Mouse (Mus musculus): ENCODE measurements around the gene Itpr3. TPM values are rescaled to one million over a fixed set of nuclear protein-coding genes. Genes with fewer than 3 reads are reported as not detected.

The Itpr3 gene
- polyA plus RNA-seq, 1 experiment from 2014 or later: 6.1 TPM

DNA sequence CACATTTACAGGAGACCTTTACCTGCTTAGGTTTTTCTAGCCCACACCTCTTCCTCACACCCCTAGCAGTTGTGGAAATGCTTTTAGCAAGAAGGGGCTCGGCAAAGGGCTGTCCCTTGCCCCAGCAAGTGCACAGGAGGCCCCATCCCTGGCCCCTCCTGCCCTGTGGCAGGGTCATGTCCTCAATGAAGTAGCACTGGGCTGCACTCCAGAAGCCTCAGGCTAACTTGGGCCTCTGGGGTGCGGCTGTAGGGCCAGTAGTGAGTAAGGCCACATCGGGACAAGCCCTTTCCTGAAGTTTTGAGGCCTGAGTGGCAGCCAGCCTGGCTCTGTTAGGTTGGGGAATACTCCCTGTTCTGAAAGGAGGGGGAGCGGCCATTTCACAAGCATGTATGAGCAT is 103.8 kb downstream of the Itpr3 start:
- Histone ChIP-seq H3K9ac (ENCODE audit: low read length) (no peak overlapping the region), H3K9me3 (ENCODE audit: control insufficient read depth, low read length) (no peaks in the 10 kb centered on the region), H3K4me1 (replicated peaks; ENCODE audit: control insufficient read depth, insufficient read depth, low read length) (no peaks in the 10 kb centered on the region), H3K36me3 (ENCODE audit: control insufficient read depth, insufficient read depth, low read length) (no peaks in the 10 kb centered on the region), H3K27me3 (ENCODE audit: control insufficient read depth, insufficient read depth, low read depth, low read length) (no peaks in the 10 kb centered on the region), H3K27ac (ENCODE audit: low read length) (no peak overlapping the region), H3K4me2 (ENCODE audit: low read depth, low read length) (no peak overlapping the region), H3K4me3 (ENCODE audit: low read length) (no peak overlapping the region)
- WGBS: 59% methylated on average over 4 of the region's 4 CpGs
- ATAC-seq (ENCODE audit: low read depth): no peak

DNA sequence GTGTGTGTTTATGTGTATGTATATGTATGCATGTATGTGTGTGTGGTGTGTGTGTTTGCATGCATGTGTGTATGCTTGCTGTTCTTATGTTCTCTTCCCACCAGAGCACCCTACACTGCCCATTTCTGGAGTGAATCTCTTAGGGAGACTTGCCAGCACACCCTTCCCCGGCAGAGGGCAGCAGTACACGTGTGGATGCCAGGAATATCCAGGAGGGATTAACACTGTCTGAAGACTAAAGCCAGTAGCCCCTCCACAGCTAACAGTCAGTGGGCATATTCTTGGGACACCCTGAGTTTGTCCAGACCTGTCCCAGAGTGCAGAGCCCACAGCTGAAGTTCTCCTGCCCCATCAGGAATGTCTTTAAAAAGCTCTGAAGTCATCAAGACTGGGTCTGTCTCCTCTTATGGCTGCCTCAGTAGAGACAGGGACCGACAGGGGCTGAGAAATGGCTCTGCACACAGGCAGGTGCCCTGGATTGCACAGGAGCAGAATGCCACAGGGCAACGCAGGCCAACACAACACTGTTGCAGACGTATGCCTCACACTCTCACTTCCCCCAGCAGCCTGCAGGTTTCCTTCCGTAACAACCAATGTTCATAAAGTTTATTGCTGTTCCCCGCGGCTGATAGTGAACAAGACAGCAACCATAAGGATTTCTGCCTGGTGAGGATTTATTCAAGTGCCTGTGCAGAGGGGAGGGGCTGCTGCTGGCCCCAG is 108.1 kb downstream of the Itpr3 start:
- no peaks in the 10 kb centered on the region for H3K36me3 ChIP-seq (ENCODE audit: control insufficient read depth, insufficient read depth, low read length)
- no peak overlapping the region for H3K27ac ChIP-seq (ENCODE audit: low read length)
- no peak overlapping the region for H3K4me2 ChIP-seq (ENCODE audit: low read depth, low read length)
- no peak for ATAC-seq (ENCODE audit: low read depth)
- H3K9me3 ChIP-seq (ENCODE audit: control insufficient read depth, low read length): no peaks in the 10 kb centered on the region
- WGBS: 57% methylated on average over 8 of the region's 8 CpGs
- no peak overlapping the region for H3K4me3 ChIP-seq (ENCODE audit: low read length)
- H3K27me3 ChIP-seq (ENCODE audit: control insufficient read depth, insufficient read depth, low read depth, low read length): no peaks in the 10 kb centered on the region
- H3K9ac ChIP-seq (ENCODE audit: low read length): no peak overlapping the region
- no peaks in the 10 kb centered on the region for H3K4me1 ChIP-seq (replicated peaks; ENCODE audit: control insufficient read depth, insufficient read depth, low read length)

DNA sequence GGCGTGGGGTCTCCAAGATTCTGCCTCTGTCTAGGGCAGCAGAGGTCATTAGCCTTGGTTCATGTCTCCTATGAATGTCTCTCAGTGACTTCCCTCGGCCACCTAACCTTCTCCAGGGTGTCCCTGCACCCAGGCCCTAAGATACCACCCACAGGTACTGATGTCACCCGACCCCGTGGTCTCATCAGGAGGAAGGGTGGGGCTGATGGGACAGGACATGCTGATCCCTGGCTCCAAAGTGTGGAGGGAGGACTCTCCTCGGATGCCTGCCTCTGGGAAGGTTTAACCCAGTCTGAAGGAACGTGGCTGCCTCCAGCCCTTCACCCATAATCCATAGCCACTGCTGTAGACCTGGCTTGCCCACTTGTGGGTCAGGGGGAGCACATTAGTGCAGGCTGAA is 109.8 kb downstream of the Itpr3 start:
- Histone ChIP-seq H3K27me3 (ENCODE audit: control insufficient read depth, insufficient read depth, low read depth, low read length) (no peaks in the 10 kb centered on the region), H3K36me3 (ENCODE audit: control insufficient read depth, insufficient read depth, low read length) (no peaks in the 10 kb centered on the region), H3K27ac (ENCODE audit: low read length) (no peak overlapping the region), H3K4me2 (ENCODE audit: low read depth, low read length) (no peak overlapping the region), H3K9ac (ENCODE audit: low read length) (no peak overlapping the region), H3K4me1 (replicated peaks; ENCODE audit: control insufficient read depth, insufficient read depth, low read length) (no peaks in the 10 kb centered on the region), H3K9me3 (ENCODE audit: control insufficient read depth, low read length) (no peaks in the 10 kb centered on the region), H3K4me3 (ENCODE audit: low read length) (no peak overlapping the region)
- no peak for ATAC-seq (ENCODE audit: low read depth)
- WGBS: 60% methylated on average over 6 of the region's 6 CpGs

DNA sequence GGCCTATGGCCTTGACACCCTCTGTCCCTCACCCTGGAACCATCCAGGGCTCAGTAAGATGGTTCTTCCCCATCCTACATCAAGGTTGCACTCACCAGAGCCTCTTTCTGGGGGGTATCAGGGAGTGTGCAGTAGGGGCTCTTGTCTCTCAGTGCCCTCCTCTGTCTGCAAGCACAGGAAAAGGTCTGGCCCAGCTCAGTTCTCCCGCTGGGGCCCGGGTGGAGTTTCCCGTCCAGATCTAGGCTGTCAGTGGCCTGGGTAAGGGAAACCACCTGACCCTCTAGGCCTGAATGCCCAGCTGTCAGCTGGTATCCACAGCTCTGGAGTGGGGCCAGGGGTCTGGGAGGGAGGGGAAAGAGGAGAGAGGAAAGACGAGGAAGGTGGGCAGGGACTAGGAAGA is 110.4 kb downstream of the Itpr3 start, which contains the start of gene Ip6k3:
TSS of gene Ip6k3 (minus strand) at position 251 of the 400 bp plus-strand sequence.
- 46% methylated on average over 4 of the region's 4 CpGs for WGBS
- ATAC-seq (ENCODE audit: low read depth): peak; percentile 20; the same call in 1 of the 2 replicates

DNA sequence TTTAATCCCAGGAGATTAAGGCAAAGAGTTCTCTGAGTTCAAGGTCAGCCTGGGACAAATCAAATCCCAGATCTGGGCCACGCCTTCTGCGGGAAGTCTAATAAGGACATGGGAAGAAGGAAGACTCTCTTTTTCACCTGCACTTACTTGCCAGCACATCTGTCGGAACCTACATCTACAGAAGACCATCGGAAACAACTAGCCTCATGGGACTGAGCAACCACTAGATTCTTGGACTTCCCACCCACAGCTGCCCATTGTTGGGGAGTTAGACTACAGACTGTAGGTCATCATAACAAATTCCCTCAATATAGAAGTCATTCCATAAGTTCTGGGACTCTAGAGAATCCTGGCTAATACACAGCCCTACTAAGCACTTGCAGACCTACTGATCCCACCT is 111.5 kb downstream of the Itpr3 start:
- Histone ChIP-seq H3K27me3 (ENCODE audit: control insufficient read depth, insufficient read depth, low read depth, low read length) (no peaks in the 10 kb centered on the region), H3K36me3 (ENCODE audit: control insufficient read depth, insufficient read depth, low read length) (no peaks in the 10 kb centered on the region), H3K4me2 (ENCODE audit: low read depth, low read length) (no peak overlapping the region), H3K9ac (ENCODE audit: low read length) (no peak overlapping the region), H3K4me1 (replicated peaks; ENCODE audit: control insufficient read depth, insufficient read depth, low read length) (no peaks in the 10 kb centered on the region), H3K27ac (ENCODE audit: low read length) (no peak overlapping the region), H3K9me3 (ENCODE audit: control insufficient read depth, low read length) (no peaks in the 10 kb centered on the region), H3K4me3 (ENCODE audit: low read length) (no peak overlapping the region)
- ATAC-seq (ENCODE audit: low read depth): no peak
- WGBS: 89% methylated on average over 4 of the region's 4 CpGs

More for the DNA sequence above, 110.4 kb downstream of the Itpr3 start, which contains the start of gene Ip6k3:
- H3K4me3 ChIP-seq (ENCODE audit: low read length): no peak within 1 kb of the TSS
- no peak within 1 kb of the TSS for H3K9ac ChIP-seq (ENCODE audit: low read length)
- H3K27me3 ChIP-seq (ENCODE audit: control insufficient read depth, insufficient read depth, low read depth, low read length): no peaks in the 10 kb centered on the region
- no peaks in the 10 kb centered on the region for H3K4me1 ChIP-seq (replicated peaks; ENCODE audit: control insufficient read depth, insufficient read depth, low read length)
- no peaks in the 10 kb centered on the region for H3K9me3 ChIP-seq (ENCODE audit: control insufficient read depth, low read length)
- no peaks in the 10 kb centered on the region for H3K36me3 ChIP-seq (ENCODE audit: control insufficient read depth, insufficient read depth, low read length)
- H3K27ac ChIP-seq (ENCODE audit: low read length): no peak within 1 kb of the TSS
- no peak within 1 kb of the TSS for H3K4me2 ChIP-seq (ENCODE audit: low read depth, low read length)

DNA sequence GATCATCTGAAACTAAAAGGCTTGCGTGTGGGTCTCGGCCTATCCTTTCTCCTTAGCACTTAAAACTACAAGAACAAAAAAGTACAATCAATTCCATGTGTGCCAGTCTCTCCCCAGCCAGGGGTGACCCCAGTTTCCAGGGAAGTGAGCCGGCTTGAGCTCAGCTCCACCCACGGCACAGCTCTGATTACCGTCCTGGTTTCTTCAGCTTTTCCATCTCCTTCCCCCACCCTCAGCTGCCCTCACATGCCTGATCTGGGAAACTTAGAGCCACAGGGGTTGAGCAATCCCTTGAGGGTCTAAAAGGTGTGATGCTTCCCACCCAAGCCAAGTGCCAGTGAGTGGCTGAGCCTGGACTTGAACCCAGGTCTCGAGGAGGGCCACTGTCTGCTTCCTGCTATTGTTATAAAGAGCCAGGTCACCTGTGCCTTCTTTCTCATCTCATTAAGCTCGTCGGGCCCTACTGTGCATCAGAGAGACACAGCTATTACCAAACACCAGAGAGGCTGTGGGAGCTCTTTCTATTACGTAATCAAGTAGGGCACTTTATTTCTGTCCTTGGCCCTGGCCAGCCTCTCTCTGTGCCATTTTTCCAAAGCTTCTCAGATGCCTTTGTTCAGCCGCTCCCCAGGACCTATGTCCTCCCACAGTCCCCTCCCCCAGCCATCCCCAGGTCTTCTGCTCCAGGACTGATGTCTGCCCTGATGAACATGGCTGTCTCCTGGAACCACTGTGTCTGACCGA is 113.0 kb downstream of the Itpr3 start:
- H3K4me1 ChIP-seq (replicated peaks; ENCODE audit: control insufficient read depth, insufficient read depth, low read length): no peaks in the 10 kb centered on the region
- no peak overlapping the region for H3K9ac ChIP-seq (ENCODE audit: low read length)
- no peak overlapping the region for H3K4me2 ChIP-seq (ENCODE audit: low read depth, low read length)
- H3K9me3 ChIP-seq (ENCODE audit: control insufficient read depth, low read length): no peaks in the 10 kb centered on the region
- ATAC-seq (ENCODE audit: low read depth): no peak
- H3K27ac ChIP-seq (ENCODE audit: low read length): no peak overlapping the region
- H3K4me3 ChIP-seq (ENCODE audit: low read length): no peak overlapping the region
- no peaks in the 10 kb centered on the region for H3K27me3 ChIP-seq (ENCODE audit: control insufficient read depth, insufficient read depth, low read depth, low read length)
- 70% methylated on average over 11 of the region's 11 CpGs for WGBS
- H3K36me3 ChIP-seq (ENCODE audit: control insufficient read depth, insufficient read depth, low read length): no peaks in the 10 kb centered on the region

DNA sequence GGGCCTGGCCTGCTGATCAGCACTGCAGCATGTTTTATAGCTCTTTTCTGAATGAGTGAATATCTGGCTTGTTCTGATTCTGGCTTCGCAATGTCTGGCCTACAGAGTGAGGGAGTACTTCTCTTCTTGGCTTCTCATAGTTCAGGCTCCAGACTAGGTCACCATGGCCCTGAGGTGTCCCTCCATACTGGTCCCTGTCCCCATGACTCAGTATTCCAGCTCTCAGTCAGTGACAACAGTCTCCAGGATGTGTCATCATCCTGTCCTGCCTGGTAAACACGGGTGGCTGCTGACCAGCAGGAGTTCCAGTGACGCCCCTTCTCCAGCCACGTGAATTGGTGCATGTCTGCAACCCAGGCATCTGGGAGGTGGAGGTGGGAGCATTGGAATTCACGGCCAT is 114.0 kb downstream of the Itpr3 start:
- 60% methylated on average over 5 of the region's 5 CpGs for WGBS
- H3K9me3 ChIP-seq (ENCODE audit: control insufficient read depth, low read length): no peaks in the 10 kb centered on the region
- peaks cover 3% of the 10 kb centered on the region; the same call in 1 of the 2 replicates for H3K4me1 ChIP-seq (replicated peaks; ENCODE audit: control insufficient read depth, insufficient read depth, low read length)
- H3K4me3 ChIP-seq (ENCODE audit: low read length): no peak overlapping the region
- H3K4me2 ChIP-seq (ENCODE audit: low read depth, low read length): no peak overlapping the region
- no peak overlapping the region for H3K9ac ChIP-seq (ENCODE audit: low read length)
- no peaks in the 10 kb centered on the region for H3K27me3 ChIP-seq (ENCODE audit: control insufficient read depth, insufficient read depth, low read depth, low read length)
- no peak overlapping the region for H3K27ac ChIP-seq (ENCODE audit: low read length)
- no peak for ATAC-seq (ENCODE audit: low read depth)
- H3K36me3 ChIP-seq (ENCODE audit: control insufficient read depth, insufficient read depth, low read length): no peaks in the 10 kb centered on the region

Small RNA genes lying within 50 kb of the gene (microRNA-seq; reads per million reads assigned to microRNA genes)
- gene Mir7677: not detected

Other genes starting within 250 kb of the Itpr3 start
- 1.6 and 2.9 TPM in 2 replicates for gene Nkx2-5, start 212.3 kb upstream of the Itpr3 start, polyA plus RNA-seq (2015; fragmentation: Nextera tagmentation; extraction: Ambion mirVana)
- 9.0 and 12.9 TPM in 2 replicates for gene Kifc5b, start 140.2 kb upstream of the Itpr3 start, polyA plus RNA-seq (2015; fragmentation: Nextera tagmentation; extraction: Ambion mirVana)
- gene Phf1, start 124.3 kb upstream of the Itpr3 start, polyA plus RNA-seq (2015; fragmentation: Nextera tagmentation; extraction: Ambion mirVana): 9.7 and 10.0 TPM in 2 replicates
- gene Cuta, start 117.7 kb upstream of the Itpr3 start, polyA plus RNA-seq (2015; fragmentation: Nextera tagmentation; extraction: Ambion mirVana): 194 and 199 TPM in 2 replicates
- 0.90 and 1.9 TPM in 2 replicates for gene Syngap1, start 116.1 kb upstream of the Itpr3 start, polyA plus RNA-seq (2015; fragmentation: Nextera tagmentation; extraction: Ambion mirVana)
- gene Zbtb9, start 84.1 kb upstream of the Itpr3 start, polyA plus RNA-seq (2015; fragmentation: Nextera tagmentation; extraction: Ambion mirVana): 16.5 and 17.1 TPM in 2 replicates
- gene Bak1, start 28.3 kb upstream of the Itpr3 start, polyA plus RNA-seq (2015; fragmentation: Nextera tagmentation; extraction: Ambion mirVana): 7.8 and 8.1 TPM in 2 replicates
- gene Uqcc2, start 76.6 kb downstream of the Itpr3 start, polyA plus RNA-seq (2015; fragmentation: Nextera tagmentation; extraction: Ambion mirVana): 248 and 255 TPM in 2 replicates
- gene Ip6k3, start 110.5 kb downstream of the Itpr3 start, polyA plus RNA-seq (2015; fragmentation: Nextera tagmentation; extraction: Ambion mirVana): 0.16 and 0.43 TPM in 2 replicates
- 7.2 and 9.9 TPM in 2 replicates for gene Lemd2, start 147.2 kb downstream of the Itpr3 start, polyA plus RNA-seq (2015; fragmentation: Nextera tagmentation; extraction: Ambion mirVana)